Mouse (Mus musculus) CD4-positive, CD25-positive, alpha-beta regulatory T cell, adult 9 weeks (primary cell): ENCODE data around the gene Satb2. TPM values are rescaled to one million over a fixed set of nuclear protein-coding genes. Genes with fewer than 3 reads are reported as not detected.

ENCODE experiments used
- polyA plus RNA-seq: library from polyadenylated mRNA; unstranded; fragments of 100-300 nt; shearing (Covaris generic); gene quantifications from one replicate; pipeline ENCODE4 v1.2.1, GENCODE M21; 2017

Satb2 gene
- polyA plus RNA-seq, result 0.06 TPM

DNA sequence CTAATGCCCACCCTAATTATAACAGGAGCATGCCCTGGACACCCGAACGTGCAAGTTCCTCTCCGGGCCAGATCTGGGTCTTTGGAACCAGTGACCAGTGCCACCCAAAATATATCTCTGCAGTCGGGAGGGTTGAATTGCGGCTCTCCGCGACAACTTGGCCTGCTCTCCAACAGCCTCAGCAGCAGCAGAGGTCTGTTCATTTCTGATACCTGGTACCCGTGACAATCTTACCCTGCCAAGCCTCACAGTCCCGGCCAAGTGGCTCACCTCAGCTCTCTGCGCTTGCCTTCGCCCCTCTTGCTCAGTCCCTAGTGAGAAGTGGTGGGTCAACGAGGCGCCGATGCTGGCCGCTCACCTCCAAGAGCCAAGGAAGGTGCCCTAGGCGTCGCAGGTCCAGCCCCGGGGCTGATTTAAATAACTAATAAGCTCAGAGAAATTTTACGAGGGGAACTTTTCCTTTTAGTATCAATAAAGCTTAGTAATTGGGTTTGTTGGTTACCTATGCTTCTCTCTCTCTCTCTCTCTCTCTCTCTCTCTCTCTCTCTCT lies at the start of gene Satb2:
Gene Satb2 (minus strand): TSS at position 500 of the 550 bp plus-strand sequence.

